Mouse (Mus musculus) neural tube, embryonic 13.5 days (tissue): ENCODE measurements around the gene Cdk19. TPM values are rescaled to one million over a fixed set of nuclear protein-coding genes. Genes with fewer than 3 reads are reported as not detected.

Experiments
- ATAC-seq: fragments of 200-750 bp; cut with Nextera tagmentation; 2 replicates; pipeline ENCODE4 v1.8.0; 2017; ENCODE audit warnings: low read depth, mild to moderate bottlenecking, moderate TSS enrichment, moderate library complexity
- H3K27ac ChIP-seq: fragments of 300-500 bp; sonication (generic); replicated peaks from 2 replicates; pipeline ENCODE4 v1.5.1; 2015; ENCODE audit warnings: moderate library complexity, mild to moderate bottlenecking, inconsistent platforms
- H3K27me3 ChIP-seq: fragments of 300-500 bp; sonication (generic); 2 replicates; pipeline ENCODE4 v1.6.1; 2015; ENCODE audit warnings: mild to moderate bottlenecking, inconsistent platforms
- H3K36me3 ChIP-seq: fragments of 300-500 bp; sonication (generic); 2 replicates; pipeline ENCODE4 v1.6.1; 2015; ENCODE audit warnings: mild to moderate bottlenecking, inconsistent platforms
- H3K4me1 ChIP-seq: fragments of 300-500 bp; sonication (generic); replicated peaks from 2 replicates; pipeline ENCODE4 v1.6.1; 2015; ENCODE audit warnings: inconsistent platforms
- H3K4me2 ChIP-seq: fragments of 300-500 bp; sonication (generic); 2 replicates; pipeline ENCODE4 v1.6.1; 2015; ENCODE audit warnings: inconsistent platforms, mild to moderate bottlenecking, moderate library complexity
- H3K4me3 ChIP-seq: fragments of 300-500 bp; sonication (generic); 2 replicates; pipeline ENCODE4 v1.5.1; 2015; ENCODE audit warnings: mild to moderate bottlenecking, inconsistent platforms
- H3K9ac ChIP-seq: fragments of 300-500 bp; sonication (generic); 2 replicates; pipeline ENCODE4 v1.6.1; 2015; ENCODE audit warnings: moderate library complexity, mild to moderate bottlenecking, inconsistent platforms
- H3K9me3 ChIP-seq: fragments of 300-500 bp; sonication (generic); 2 replicates; pipeline ENCODE4 v1.6.1; 2016; ENCODE audit warnings: inconsistent platforms
- WGBS: fragments of 180-500 bp; shearing (Covaris S2); methylation state at CpG from one replicate; pipeline ENCODE4 v1.1.7; 2015; 5-methylcytosine and 5-hydroxymethylcytosine counted together
- polyA plus RNA-seq: library from polyadenylated mRNA; unstranded; fragments of >200 nt; fragmentation: Nextera tagmentation; extraction: Ambion mirVana; gene quantifications from 2 replicates; pipeline ENCODE4 v1.2.1, GENCODE M21; 2015

The Cdk19 gene
- polyA plus RNA-seq, 1 experiment from 2014 or later = 11.1 TPM

GRCm38 (mm10) chr10:40354081-40354480, 14.7 kb downstream of the Cdk19 start:
- no peak overlapping the region for H3K4me3 ChIP-seq

DNA sequence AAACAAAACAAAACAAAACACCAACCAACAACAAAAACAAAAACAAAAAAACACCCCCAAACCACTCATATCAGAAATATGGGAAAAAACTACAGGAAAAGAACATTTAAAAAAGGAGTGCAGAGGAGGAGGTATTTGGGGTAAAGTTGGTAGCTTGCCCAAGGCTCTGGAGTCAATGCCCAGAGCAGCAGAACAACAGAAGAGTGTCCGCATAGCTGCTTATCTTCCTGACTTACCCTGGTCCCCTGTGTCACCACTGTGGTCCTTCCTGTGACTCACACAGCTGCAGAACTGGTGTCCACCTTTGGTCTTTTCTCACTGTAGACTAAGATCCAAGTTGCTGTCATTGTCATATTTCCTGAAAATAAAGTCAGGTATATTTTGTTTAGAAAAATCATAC, 15.2 kb downstream of the Cdk19 start:
- no peak for ATAC-seq
- Histone ChIP-seq H3K36me3 (no peaks in the 10 kb centered on the region), H3K27me3 (no peaks in the 10 kb centered on the region), H3K4me3 (no peak overlapping the region), H3K4me2 (no peak overlapping the region), H3K9me3 (no peaks in the 10 kb centered on the region), H3K27ac (no peak overlapping the region), H3K4me1 (peaks cover 32% of the 10 kb centered on the region), H3K9ac (no peak overlapping the region)
- WGBS = 83% methylated on average over 1 of the region's 1 CpGs

More at GRCm38 (mm10) chr10:40354081-40354480, 14.7 kb downstream of the Cdk19 start:
- WGBS = 87% methylated on average over 9 of the region's 9 CpGs
- no peak for ATAC-seq
- H3K4me2 ChIP-seq = no peak overlapping the region
- H3K36me3 ChIP-seq = no peaks in the 10 kb centered on the region
- no peaks in the 10 kb centered on the region for H3K27me3 ChIP-seq
- no peak overlapping the region for H3K27ac ChIP-seq
- no peaks in the 10 kb centered on the region for H3K9me3 ChIP-seq
- H3K9ac ChIP-seq = no peak overlapping the region
- H3K4me1 ChIP-seq = peaks cover 29% of the 10 kb centered on the region

DNA sequence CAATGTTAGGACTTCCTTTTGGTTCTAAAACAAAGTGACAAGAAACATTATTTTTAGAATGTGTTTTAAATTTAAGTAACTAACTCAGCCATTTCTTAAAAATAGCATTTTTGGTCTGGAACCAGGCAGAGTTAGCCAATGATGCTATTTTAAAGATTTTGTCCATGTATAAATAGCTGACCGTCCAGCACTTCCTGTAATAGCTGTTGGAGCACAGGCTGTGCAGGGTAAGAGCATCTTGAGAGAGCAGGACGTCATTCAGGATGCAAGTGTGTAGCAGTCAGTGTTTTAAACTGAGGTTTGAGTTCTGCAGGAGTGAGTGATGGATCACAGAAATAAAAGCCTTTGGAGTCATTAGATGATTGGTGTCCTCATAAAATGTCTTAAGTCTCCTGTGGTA, 18.8 kb downstream of the Cdk19 start:
- WGBS = 64% methylated on average over 2 of the region's 2 CpGs

DNA sequence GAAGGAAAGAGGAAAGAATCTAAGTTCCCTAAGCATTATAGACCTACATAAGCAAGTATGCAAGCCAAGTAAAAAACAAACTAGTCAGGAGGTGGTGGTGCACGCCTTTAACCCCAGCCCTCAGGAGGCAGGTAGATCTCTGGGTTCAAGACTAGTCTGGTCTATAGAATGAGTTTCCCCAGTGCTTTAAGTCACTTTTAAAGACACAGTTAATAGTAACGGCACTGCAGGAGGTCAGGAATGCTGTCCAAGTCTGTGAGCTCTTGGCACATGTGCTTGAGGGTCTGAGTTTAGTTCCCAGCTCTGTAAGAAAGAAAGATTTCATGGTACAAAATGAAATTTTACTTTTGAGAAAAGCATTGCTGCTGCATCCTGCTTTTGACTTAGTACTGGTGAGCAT, 19.8 kb downstream of the Cdk19 start:
- no peaks in the 10 kb centered on the region for H3K9me3 ChIP-seq
- H3K27ac ChIP-seq = no peak overlapping the region
- H3K4me3 ChIP-seq = no peak overlapping the region
- ATAC-seq = no peak
- no peak overlapping the region for H3K4me2 ChIP-seq
- 66% methylated on average over 2 of the region's 2 CpGs for WGBS
- H3K36me3 ChIP-seq = no peaks in the 10 kb centered on the region
- no peaks in the 10 kb centered on the region for H3K27me3 ChIP-seq
- H3K9ac ChIP-seq = no peak overlapping the region
- peaks cover 16% of the 10 kb centered on the region for H3K4me1 ChIP-seq

More for the DNA sequence above, 18.8 kb downstream of the Cdk19 start:
- peaks cover 16% of the 10 kb centered on the region for H3K4me1 ChIP-seq
- no peak overlapping the region for H3K4me3 ChIP-seq
- H3K36me3 ChIP-seq = no peaks in the 10 kb centered on the region
- no peak overlapping the region for H3K27ac ChIP-seq
- H3K4me2 ChIP-seq = no peak overlapping the region
- no peaks in the 10 kb centered on the region for H3K9me3 ChIP-seq
- no peaks in the 10 kb centered on the region for H3K27me3 ChIP-seq
- no peak overlapping the region for H3K9ac ChIP-seq
- ATAC-seq = no peak

GRCm38 (mm10) chr10:40363004-40363403, 23.6 kb downstream of the Cdk19 start:
- no peaks in the 10 kb centered on the region for H3K27me3 ChIP-seq
- H3K9ac ChIP-seq = no peak overlapping the region
- H3K4me3 ChIP-seq = no peak overlapping the region
- H3K27ac ChIP-seq = no peak overlapping the region
- no peak overlapping the region for H3K4me2 ChIP-seq
- H3K9me3 ChIP-seq = no peaks in the 10 kb centered on the region
- peaks cover 24% of the 10 kb centered on the region for H3K4me1 ChIP-seq
- no peak for ATAC-seq
- WGBS = 34% methylated on average over 4 of the region's 4 CpGs
- H3K36me3 ChIP-seq = no peaks in the 10 kb centered on the region

GRCm38 (mm10) chr10:40364642-40365361, 25.4 kb downstream of the Cdk19 start:
- H3K4me2 ChIP-seq = no peak overlapping the region
- no peaks in the 10 kb centered on the region for H3K36me3 ChIP-seq
- ATAC-seq = no peak; the same call in 1 of the 2 replicates
- H3K4me3 ChIP-seq = no peak overlapping the region
- H3K4me1 ChIP-seq = peaks cover 19% of the 10 kb centered on the region
- H3K27ac ChIP-seq = no peak overlapping the region
- no peak overlapping the region for H3K9ac ChIP-seq
- H3K9me3 ChIP-seq = no peaks in the 10 kb centered on the region
- WGBS = 47% methylated on average over 5 of the region's 5 CpGs
- H3K27me3 ChIP-seq = no peaks in the 10 kb centered on the region

DNA sequence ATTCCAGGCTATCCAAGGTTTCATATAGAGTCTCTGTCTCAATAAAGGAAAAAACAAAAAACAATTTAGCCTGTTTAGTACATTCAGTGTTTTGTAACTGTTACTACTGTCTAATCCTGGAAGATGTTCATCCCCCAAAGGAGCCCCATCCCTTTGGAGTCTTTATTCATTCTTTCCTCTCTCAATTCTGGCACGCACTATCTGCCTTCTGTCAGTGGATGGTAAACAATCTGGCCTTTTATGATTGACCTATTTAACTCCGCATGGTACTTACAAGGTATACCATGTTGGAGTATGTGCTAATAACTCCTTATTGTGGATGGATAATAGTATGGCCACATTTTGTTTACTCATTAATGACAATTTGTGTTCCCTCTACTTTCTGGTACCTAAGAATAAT, 26.6 kb downstream of the Cdk19 start:
- no peak overlapping the region for H3K4me2 ChIP-seq
- H3K36me3 ChIP-seq = no peaks in the 10 kb centered on the region
- H3K9ac ChIP-seq = no peak overlapping the region
- ATAC-seq = no peak
- no peaks in the 10 kb centered on the region for H3K27me3 ChIP-seq
- 81% methylated on average over 2 of the region's 2 CpGs for WGBS
- no peak overlapping the region for H3K27ac ChIP-seq
- no peaks in the 10 kb centered on the region for H3K9me3 ChIP-seq
- no peak overlapping the region for H3K4me3 ChIP-seq
- H3K4me1 ChIP-seq = peaks cover 22% of the 10 kb centered on the region

GRCm38 (mm10) chr10:40368516-40368915, 29.2 kb downstream of the Cdk19 start:
- Histone ChIP-seq H3K27me3 (no peaks in the 10 kb centered on the region), H3K36me3 (no peaks in the 10 kb centered on the region), H3K9ac (no peak overlapping the region), H3K4me1 (peaks cover 34% of the 10 kb centered on the region), H3K4me2 (no peak overlapping the region), H3K9me3 (no peaks in the 10 kb centered on the region), H3K4me3 (no peak overlapping the region), H3K27ac (no peak overlapping the region)
- ATAC-seq = no peak
- 69% methylated on average over 1 of the region's 1 CpGs for WGBS

DNA sequence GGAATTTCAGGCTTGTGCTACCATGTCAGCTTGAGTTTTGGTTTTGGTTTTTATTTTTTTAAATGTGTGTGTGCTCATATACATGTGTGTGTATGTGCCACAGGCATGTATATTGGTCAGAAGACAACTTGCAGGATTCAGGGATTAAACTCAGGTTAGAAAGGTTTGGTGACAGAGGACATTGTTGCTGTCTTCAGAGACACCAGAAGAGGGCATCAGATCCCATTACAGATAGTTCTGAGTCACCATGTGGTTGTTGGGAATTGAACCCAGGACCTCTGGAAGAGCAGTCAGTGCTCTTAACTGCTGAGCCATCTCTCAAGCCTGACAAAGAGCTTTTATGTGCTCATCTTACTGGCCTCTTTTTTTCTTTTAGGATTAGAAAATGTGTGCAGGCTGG, 30.8 kb downstream of the Cdk19 start:
- Histone ChIP-seq H3K9ac (no peak overlapping the region), H3K4me3 (no peak overlapping the region), H3K4me2 (no peak overlapping the region), H3K36me3 (no peaks in the 10 kb centered on the region), H3K27me3 (no peaks in the 10 kb centered on the region), H3K4me1 (peaks cover 27% of the 10 kb centered on the region), H3K27ac (no peak overlapping the region), H3K9me3 (no peaks in the 10 kb centered on the region)
- no peak for ATAC-seq

- Histone ChIP-seq H3K36me3 (no peaks in the 10 kb centered on the region), H3K27ac (peak overlapping the region; percentile 68), H3K4me3 (no peak overlapping the region), H3K4me2 (peak overlapping the region; percentile 31), H3K27me3 (no peaks in the 10 kb centered on the region), H3K9me3 (no peaks in the 10 kb centered on the region), H3K4me1 (peaks cover 29% of the 10 kb centered on the region), H3K9ac (no peak overlapping the region)
- ATAC-seq = no peak
- WGBS = 82% methylated on average over 8 of the region's 8 CpGs
Observed at GRCm38 (mm10) chr10:40371184-40371913, 32.0 kb downstream of the Cdk19 start.

GRCm38 (mm10) chr10:40371914-40372675, 32.7 kb downstream of the Cdk19 start:
- Histone ChIP-seq H3K36me3 (no peaks in the 10 kb centered on the region), H3K27me3 (no peaks in the 10 kb centered on the region), H3K4me1 (peaks cover 31% of the 10 kb centered on the region), H3K4me3 (no peak overlapping the region), H3K27ac (peak overlapping the region; percentile 68), H3K9ac (no peak overlapping the region), H3K4me2 (peak overlapping the region; percentile 31), H3K9me3 (no peaks in the 10 kb centered on the region)
- 31% methylated on average over 11 of the region's 11 CpGs for WGBS
- ATAC-seq = peak; percentile 85

- ATAC-seq = no peak
- no peaks in the 10 kb centered on the region for H3K9me3 ChIP-seq
- H3K9ac ChIP-seq = no peak overlapping the region
- no peaks in the 10 kb centered on the region for H3K36me3 ChIP-seq
- H3K27ac ChIP-seq = no peak overlapping the region
- no peak overlapping the region for H3K4me3 ChIP-seq
- 94% methylated on average over 5 of the region's 5 CpGs for WGBS
- peaks cover 34% of the 10 kb centered on the region for H3K4me1 ChIP-seq
- no peak overlapping the region for H3K4me2 ChIP-seq
- H3K27me3 ChIP-seq = no peaks in the 10 kb centered on the region
Observed at GRCm38 (mm10) chr10:40373749-40374148, 34.4 kb downstream of the Cdk19 start.
